Mouse (Mus musculus): ENCODE measurements around the gene Nrxn2. TPM values are rescaled to one million over a fixed set of nuclear protein-coding genes. Genes with fewer than 3 reads are reported as not detected.

Gene Nrxn2
- polyA plus RNA-seq, 2 experiments = 2.6 to 3.6 TPM

- H3K9me3 ChIP-seq (ENCODE audit: control insufficient read depth, low read length) = no peaks in the 10 kb centered on the region
- no peaks in the 10 kb centered on the region for H3K36me3 ChIP-seq (ENCODE audit: control insufficient read depth, insufficient read depth, low read length)
- 65% methylated on average over 16 of the region's 16 CpGs for WGBS
- no peak for TF ChIP-seq POLR2A (IDR thresholded peaks at IDR 0.05; ENCODE audit: borderline replicate concordance, extremely low read depth, insufficient read depth, insufficient read length)
- no peaks in the 10 kb centered on the region for H3K27me3 ChIP-seq (ENCODE audit: control insufficient read depth, insufficient read depth, low read length)
- ATAC-seq (ENCODE audit: low FRiP score, low read depth) (no peak), DNase-seq (ENCODE audit: low spot score) (no peak)
- no peaks in the 10 kb centered on the region for H3K4me1 ChIP-seq (ENCODE audit: control insufficient read depth, insufficient read depth, low read length)
- H3K27ac ChIP-seq (replicated peaks; ENCODE audit: low read depth, low read length) = no peak overlapping the region
- H3K4me2 ChIP-seq (replicated peaks; ENCODE audit: low read depth, low read length, severe bottlenecking) = no peak overlapping the region
- H3K9ac ChIP-seq (ENCODE audit: low read depth, low read length, severe bottlenecking) = no peak overlapping the region
- no peak overlapping the region for H3K4me3 ChIP-seq (replicated peaks; ENCODE audit: low read length)
Measured at GRCm38 (mm10) chr19:6548431-6549410, 130.2 kb downstream of the Nrxn2 start.

- Histone ChIP-seq H3K9ac (ENCODE audit: low read depth, low read length, severe bottlenecking) (no peak overlapping the region), H3K9me3 (ENCODE audit: control insufficient read depth, low read length) (no peaks in the 10 kb centered on the region), H3K27me3 (ENCODE audit: control insufficient read depth, insufficient read depth, low read length) (no peaks in the 10 kb centered on the region), H3K4me3 (replicated peaks; ENCODE audit: low read length) (no peak overlapping the region), H3K4me1 (ENCODE audit: control insufficient read depth, insufficient read depth, low read length) (no peaks in the 10 kb centered on the region), H3K36me3 (ENCODE audit: control insufficient read depth, insufficient read depth, low read length) (no peaks in the 10 kb centered on the region), H3K27ac (replicated peaks; ENCODE audit: low read depth, low read length) (no peak overlapping the region), H3K4me2 (replicated peaks; ENCODE audit: low read depth, low read length, severe bottlenecking) (no peak overlapping the region)
- WGBS = 79% methylated on average over 11 of the region's 11 CpGs
- TF ChIP-seq POLR2A (IDR thresholded peaks at IDR 0.05; ENCODE audit: borderline replicate concordance, extremely low read depth, insufficient read depth, insufficient read length) = no peak
- ATAC-seq (ENCODE audit: low FRiP score, low read depth) (no peak), DNase-seq (ENCODE audit: low spot score) (peak; percentile 54)
Measured at GRCm38 (mm10) chr19:6549566-6549965, 131.0 kb downstream of the Nrxn2 start.

- Histone ChIP-seq H3K9ac (ENCODE audit: low read depth, low read length, severe bottlenecking) (no peak overlapping the region), H3K27me3 (ENCODE audit: control insufficient read depth, insufficient read depth, low read length) (no peaks in the 10 kb centered on the region), H3K36me3 (ENCODE audit: control insufficient read depth, insufficient read depth, low read length) (no peaks in the 10 kb centered on the region), H3K4me1 (ENCODE audit: control insufficient read depth, insufficient read depth, low read length) (no peaks in the 10 kb centered on the region), H3K9me3 (ENCODE audit: control insufficient read depth, low read length) (no peaks in the 10 kb centered on the region), H3K4me2 (replicated peaks; ENCODE audit: low read depth, low read length, severe bottlenecking) (no peak overlapping the region), H3K4me3 (replicated peaks; ENCODE audit: low read length) (no peak overlapping the region), H3K27ac (replicated peaks; ENCODE audit: low read depth, low read length) (no peak overlapping the region)
- WGBS = 63% methylated on average over 4 of the region's 4 CpGs
- no peak for TF ChIP-seq POLR2A (IDR thresholded peaks at IDR 0.05; ENCODE audit: borderline replicate concordance, extremely low read depth, insufficient read depth, insufficient read length)
- DNase-seq (ENCODE audit: low spot score) (no peak), ATAC-seq (ENCODE audit: low FRiP score, low read depth) (no peak)
Measured at GRCm38 (mm10) chr19:6551215-6551614, 132.7 kb downstream of the Nrxn2 start.

GRCm38 (mm10) chr19:6552302-6553028, 133.9 kb downstream of the Nrxn2 start:
- H3K4me1 ChIP-seq (ENCODE audit: control insufficient read depth, insufficient read depth, low read length) = no peaks in the 10 kb centered on the region
- H3K27me3 ChIP-seq (ENCODE audit: control insufficient read depth, insufficient read depth, low read length) = no peaks in the 10 kb centered on the region
- H3K4me3 ChIP-seq (replicated peaks; ENCODE audit: low read length) = no peak overlapping the region
- H3K9ac ChIP-seq (ENCODE audit: low read depth, low read length, severe bottlenecking) = no peak overlapping the region
- ATAC-seq (ENCODE audit: low FRiP score, low read depth) (no peak), DNase-seq (ENCODE audit: low spot score) (no peak)
- no peak for TF ChIP-seq POLR2A (IDR thresholded peaks at IDR 0.05; ENCODE audit: borderline replicate concordance, extremely low read depth, insufficient read depth, insufficient read length)
- H3K4me2 ChIP-seq (replicated peaks; ENCODE audit: low read depth, low read length, severe bottlenecking) = no peak overlapping the region
- no peak overlapping the region for H3K27ac ChIP-seq (replicated peaks; ENCODE audit: low read depth, low read length)
- WGBS = 93% methylated on average over 3 of the region's 4 CpGs
- no peaks in the 10 kb centered on the region for H3K9me3 ChIP-seq (ENCODE audit: control insufficient read depth, low read length)
- H3K36me3 ChIP-seq (ENCODE audit: control insufficient read depth, insufficient read depth, low read length) = no peaks in the 10 kb centered on the region

GRCm38 (mm10) chr19:6553174-6553573, 134.6 kb downstream of the Nrxn2 start:
- Histone ChIP-seq H3K9ac (ENCODE audit: low read depth, low read length, severe bottlenecking) (no peak overlapping the region), H3K36me3 (ENCODE audit: control insufficient read depth, insufficient read depth, low read length) (no peaks in the 10 kb centered on the region), H3K27ac (replicated peaks; ENCODE audit: low read depth, low read length) (no peak overlapping the region), H3K9me3 (ENCODE audit: control insufficient read depth, low read length) (no peaks in the 10 kb centered on the region), H3K4me1 (ENCODE audit: control insufficient read depth, insufficient read depth, low read length) (no peaks in the 10 kb centered on the region), H3K4me3 (replicated peaks; ENCODE audit: low read length) (no peak overlapping the region), H3K4me2 (replicated peaks; ENCODE audit: low read depth, low read length, severe bottlenecking) (no peak overlapping the region), H3K27me3 (ENCODE audit: control insufficient read depth, insufficient read depth, low read length) (no peaks in the 10 kb centered on the region)
- ATAC-seq (ENCODE audit: low FRiP score, low read depth) (no peak), DNase-seq (ENCODE audit: low spot score) (no peak)
- 67% methylated on average over 5 of the region's 5 CpGs for WGBS
- TF ChIP-seq POLR2A (IDR thresholded peaks at IDR 0.05; ENCODE audit: borderline replicate concordance, extremely low read depth, insufficient read depth, insufficient read length) = no peak

All from limb, embryonic 14.5 days (tissue).